Mouse (Mus musculus) heart, embryonic 14.5 days (tissue): Measurements from ENCODE around the gene Smok3c. TPM values are rescaled to one million over a fixed set of nuclear protein-coding genes. Genes with fewer than 3 reads are reported as not detected.

Source experiments
- ATAC-seq: fragments of 200-750 bp; cut with Nextera tagmentation; 2 replicates; pipeline ENCODE4 v1.8.0; 2017; ENCODE audit warnings: low read depth, moderate TSS enrichment; ENCODE audit not compliant: insufficient number of reproducible peaks, insufficient read depth, low FRiP score
- H3K27ac ChIP-seq, 2 experiments: fragments of 200-500 bp in 1 of 2; fragments of 300-500 bp in 1 of 2; sonication (generic) in 1 of 2; replicated peaks in 1 of 2; 2 replicates each; pipeline ENCODE4 v1.5.1; 2012 to 2014; ENCODE audit warnings: low read depth in 2 of 2, low read length in 2 of 2, control low read depth in 1 of 2, mild to moderate bottlenecking in 1 of 2, mixed read lengths in 1 of 2; ENCODE audit not compliant: control insufficient read depth in 1 of 2, insufficient read depth in 1 of 2
- H3K27me3 ChIP-seq: fragments of 300-500 bp; sonication (generic); 2 replicates; pipeline ENCODE4 v1.6.1; 2014; ENCODE audit warnings: mild to moderate bottlenecking, low read length, control low read depth; ENCODE audit not compliant: control insufficient read depth, insufficient read depth
- H3K36me3 ChIP-seq: fragments of 300-500 bp; sonication (generic); 2 replicates; pipeline ENCODE4 v1.6.1; 2014; ENCODE audit warnings: mild to moderate bottlenecking, control low read depth, low read length, mixed read lengths; ENCODE audit not compliant: control insufficient read depth, insufficient read depth
- H3K4me1 ChIP-seq, 2 experiments: fragments of 200-500 bp in 1 of 2; fragments of 300-500 bp in 1 of 2; sonication (generic) in 1 of 2; 2 replicates each; pipeline ENCODE4 v1.6.1; 2012 to 2014; ENCODE audit warnings: low read length in 2 of 2, control low read depth in 1 of 2, mixed read lengths in 1 of 2; ENCODE audit not compliant: control insufficient read depth in 2 of 2, insufficient read depth in 2 of 2
- H3K4me2 ChIP-seq: fragments of 300-500 bp; sonication (generic); 2 replicates; pipeline ENCODE4 v1.6.1; 2014; ENCODE audit warnings: mild to moderate bottlenecking, low read length
- H3K4me3 ChIP-seq, 2 experiments: fragments of 200-500 bp in 1 of 2; fragments of 300-500 bp in 1 of 2; sonication (generic) in 1 of 2; 2 replicates each; pipeline ENCODE4 v1.5.1; 2012 to 2014; ENCODE audit warnings: low read length in 2 of 2, mild to moderate bottlenecking in 2 of 2, control low read depth in 1 of 2, low read depth in 1 of 2, moderate library complexity in 1 of 2; ENCODE audit not compliant: control insufficient read depth in 1 of 2, insufficient read depth in 1 of 2
- H3K9ac ChIP-seq: fragments of 300-500 bp; sonication (generic); 2 replicates; pipeline ENCODE4 v1.6.1; 2014; ENCODE audit warnings: mild to moderate bottlenecking, low read length
- H3K9me3 ChIP-seq: fragments of 300-500 bp; sonication (generic); 2 replicates; pipeline ENCODE4 v1.6.1; 2016; ENCODE audit warnings: low read length, control low read depth; ENCODE audit not compliant: control insufficient read depth
- WGBS: fragments of 180-500 bp; shearing (Covaris S2); extraction: QIAGEN DNeasy Blood & Tissue Kit; methylation state at CpG from one replicate; pipeline ENCODE4 v1.1.7; 2014; 5-methylcytosine and 5-hydroxymethylcytosine counted together
- polyA plus RNA-seq: library from polyadenylated mRNA; unstranded; fragments of >200 nt; fragmentation: Nextera tagmentation; extraction: Ambion mirVana; gene quantifications from 2 replicates; pipeline ENCODE4 v1.2.1, GENCODE M21; 2014

The Smok3c gene
- polyA plus RNA-seq, 1 experiment from 2014 or later = not detected

- WGBS = 68% methylated on average over 3 of the region's 3 CpGs
- no peak for ATAC-seq
- H3K9ac ChIP-seq = no peak overlapping the region
- H3K4me2 ChIP-seq = no peak overlapping the region
- no peaks in the 10 kb centered on the region for H3K4me1 ChIP-seq
- no peak overlapping the region for H3K4me3 ChIP-seq
- H3K27me3 ChIP-seq = no peaks in the 10 kb centered on the region
- no peaks in the 10 kb centered on the region for H3K9me3 ChIP-seq
- no peak overlapping the region for H3K27ac ChIP-seq
- H3K36me3 ChIP-seq = no peaks in the 10 kb centered on the region
Measured at GRCm38 (mm10) chr5:138075684-138076083, 22.7 kb downstream of the Smok3c start.

GRCm38 (mm10) chr5:138076148-138076547 is 23.2 kb downstream of the Smok3c start:
- Histone ChIP-seq H3K36me3 (no peaks in the 10 kb centered on the region), H3K9me3 (no peaks in the 10 kb centered on the region), H3K4me3 (no peak overlapping the region), H3K27ac (no peak overlapping the region), H3K4me1 (no peaks in the 10 kb centered on the region), H3K4me2 (no peak overlapping the region), H3K27me3 (no peaks in the 10 kb centered on the region), H3K9ac (no peak overlapping the region)
- WGBS = 43% methylated on average over 2 of the region's 2 CpGs
- ATAC-seq = no peak

GRCm38 (mm10) chr5:138080456-138080855 is 27.5 kb downstream of the Smok3c start:
- ATAC-seq = no peak
- Histone ChIP-seq H3K27me3 (no peaks in the 10 kb centered on the region), H3K4me1 (peaks cover 0 to 3% of the 10 kb centered on the region in 2 experiments; a peak in 1 of 4 replicates), H3K4me2 (no peak overlapping the region), H3K4me3 (no peak overlapping the region), H3K9ac (no peak overlapping the region), H3K9me3 (no peaks in the 10 kb centered on the region), H3K36me3 (no peaks in the 10 kb centered on the region), H3K27ac (no peak overlapping the region)
- 84% methylated on average over 5 of the region's 5 CpGs for WGBS

GRCm38 (mm10) chr5:138081446-138081845 is 28.5 kb downstream of the Smok3c start:
- no peak overlapping the region for H3K9ac ChIP-seq
- H3K36me3 ChIP-seq = no peaks in the 10 kb centered on the region
- WGBS = 79% methylated on average over 9 of the region's 9 CpGs
- no peaks in the 10 kb centered on the region for H3K9me3 ChIP-seq
- peaks cover 0 to 10% of the 10 kb centered on the region in 2 experiments; a peak in 2 of 4 replicates for H3K4me1 ChIP-seq
- no peaks in the 10 kb centered on the region for H3K27me3 ChIP-seq
- no peak overlapping the region for H3K27ac ChIP-seq
- ATAC-seq = no peak
- H3K4me3 ChIP-seq = no peak overlapping the region
- H3K4me2 ChIP-seq = no peak overlapping the region

DNA sequence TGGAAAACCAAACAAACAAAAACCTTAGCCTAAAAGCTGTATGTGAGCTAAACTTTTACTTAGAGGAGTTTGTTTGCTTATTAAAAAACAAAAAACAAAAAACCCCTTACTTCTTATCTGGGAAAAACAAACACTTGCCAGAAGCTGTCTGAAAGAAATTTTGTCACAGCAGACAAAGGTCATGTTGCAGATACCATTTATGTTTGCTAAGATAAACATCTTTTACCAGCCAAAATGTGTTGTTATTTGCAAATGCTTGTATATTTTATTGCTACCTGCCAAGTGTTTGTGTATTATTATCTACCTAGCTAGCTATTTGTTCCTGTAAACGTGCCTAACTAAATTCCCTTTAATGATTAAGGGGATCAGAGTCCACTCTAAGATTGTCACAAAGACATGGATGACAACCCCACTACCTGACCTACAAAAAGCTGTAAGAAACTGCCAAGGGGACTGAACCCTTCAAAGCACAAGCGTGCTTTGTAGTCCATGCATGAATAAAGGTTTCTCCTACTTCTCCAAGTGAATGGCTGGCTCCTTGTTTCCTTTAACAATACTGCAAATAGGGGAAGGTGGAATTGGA is 30.4 kb downstream of the Smok3c start:
- Histone ChIP-seq H3K27me3 (no peaks in the 10 kb centered on the region), H3K9me3 (no peaks in the 10 kb centered on the region), H3K4me1 (peaks cover 0 to 14% of the 10 kb centered on the region in 2 experiments; a peak in 2 of 4 replicates), H3K4me2 (no peak overlapping the region), H3K27ac (no peak overlapping the region), H3K9ac (no peak overlapping the region), H3K4me3 (no peak overlapping the region), H3K36me3 (peaks cover 14% of the 10 kb centered on the region)
- no peak for ATAC-seq
- WGBS = 62% methylated on average over 2 of the region's 2 CpGs

GRCm38 (mm10) chr5:138083936-138084335 is 30.9 kb downstream of the Smok3c start:
- no peak overlapping the region for H3K9ac ChIP-seq
- H3K4me3 ChIP-seq = no peak overlapping the region
- 86% methylated on average over 2 of the region's 2 CpGs for WGBS
- no peak overlapping the region for H3K4me2 ChIP-seq
- peaks cover 0 to 14% of the 10 kb centered on the region in 2 experiments; a peak in 2 of 4 replicates for H3K4me1 ChIP-seq
- no peak overlapping the region for H3K27ac ChIP-seq
- H3K9me3 ChIP-seq = no peaks in the 10 kb centered on the region
- H3K27me3 ChIP-seq = no peaks in the 10 kb centered on the region
- no peak for ATAC-seq
- H3K36me3 ChIP-seq = peaks cover 19% of the 10 kb centered on the region

- WGBS = 55% methylated on average over 2 of the region's 2 CpGs
- Histone ChIP-seq H3K9ac (peak overlapping the region; percentile 98), H3K4me2 (peak overlapping the region; percentile 62), H3K36me3 (peaks cover 22% of the 10 kb centered on the region), H3K27ac (no peak overlapping the region), H3K4me1 (peaks cover 0 to 14% of the 10 kb centered on the region in 2 experiments; a peak in 2 of 4 replicates), H3K4me3 (peak overlapping the region in 1 of 2 experiments; percentile 87; a peak in 2 of 4 replicates), H3K27me3 (no peaks in the 10 kb centered on the region), H3K9me3 (no peaks in the 10 kb centered on the region)
- ATAC-seq = no peak
Measured at GRCm38 (mm10) chr5:138084507-138084906, 31.5 kb downstream of the Smok3c start.

- peak; percentile 85 for ATAC-seq
- Histone ChIP-seq H3K9ac (peak within 1 kb of the TSS; percentile 98), H3K27me3 (no peaks in the 10 kb centered on the region), H3K4me1 (peaks cover 0 to 14% of the 10 kb centered on the region in 2 experiments; a peak in 2 of 4 replicates), H3K4me2 (peak within 1 kb of the TSS; percentile 92), H3K9me3 (no peaks in the 10 kb centered on the region), H3K4me3 (peak within 1 kb of the TSS; percentile 70 to 87), H3K27ac (peak within 1 kb of the TSS; percentile 67 to 81), H3K36me3 (peaks cover 22% of the 10 kb centered on the region)
- under 1% methylated on average over 27 of the region's 27 CpGs for WGBS
Measured at GRCm38 (mm10) chr5:138084996-138085395, 32.0 kb downstream of the Smok3c start, which contains the start of gene Zkscan1. Gene Zkscan1 (plus strand): TSS chr5:138085084.
